Mouse (Mus musculus) fat pad, adult 2 months (tissue): ENCODE results near the gene Slc1a1.

Source experiments
- DNase-seq: peaks from one replicate; pipeline ENCODE4 v3.0.0-alpha.2; 2011; ENCODE audit warnings: low read depth, low spot score; ENCODE audit errors: extremely low read depth

The Slc1a1 gene

GRCm38 (mm10) chr19:28914598-28914997 lies 79.7 kb downstream of the Slc1a1 start:
- no peak for DNase-seq

GRCm38 (mm10) chr19:28915602-28916250 lies 80.9 kb downstream of the Slc1a1 start:
- no peak for DNase-seq

- DNase-seq = no peak
Measured at GRCm38 (mm10) chr19:28916492-28916891, 81.6 kb downstream of the Slc1a1 start.

- DNase-seq = no peak
Measured at GRCm38 (mm10) chr19:28917839-28918238, 83.0 kb downstream of the Slc1a1 start.

GRCm38 (mm10) chr19:28926366-28926765 lies 91.5 kb downstream of the Slc1a1 start:
- no peak for DNase-seq

- no peak for DNase-seq
Measured at GRCm38 (mm10) chr19:28927396-28927795, 92.5 kb downstream of the Slc1a1 start.

GRCm38 (mm10) chr19:28929034-28929433 lies 94.2 kb downstream of the Slc1a1 start:
- no peak for DNase-seq

- no peak for DNase-seq
Measured at GRCm38 (mm10) chr19:28934897-28935296, 100.0 kb downstream of the Slc1a1 start.

- DNase-seq = no peak
Measured at GRCm38 (mm10) chr19:28940135-28940874, 105.5 kb downstream of the Slc1a1 start.

GRCm38 (mm10) chr19:28941271-28941670 lies 106.4 kb downstream of the Slc1a1 start:
- no peak for DNase-seq

GRCm38 (mm10) chr19:28946782-28947181 lies 111.9 kb downstream of the Slc1a1 start:
- no peak for DNase-seq

- no peak for DNase-seq
Measured at GRCm38 (mm10) chr19:28947311-28947710, 112.5 kb downstream of the Slc1a1 start.

GRCm38 (mm10) chr19:28951251-28951650 lies 116.4 kb downstream of the Slc1a1 start:
- no peak for DNase-seq

GRCm38 (mm10) chr19:28963113-28963512 lies 128.3 kb downstream of the Slc1a1 start:
- DNase-seq = no peak

- peak; percentile 71 for DNase-seq
Measured at GRCm38 (mm10) chr19:28963513-28963841, 128.6 kb downstream of the Slc1a1 start.
